Mouse (Mus musculus): Measurements from ENCODE around the gene Exoc3l. TPM values are rescaled to one million over a fixed set of nuclear protein-coding genes. Genes with fewer than 3 reads are reported as not detected.

The Exoc3l gene
- polyA plus RNA-seq, 1 experiment = 1.6 TPM

- WGBS = 34% methylated on average over 11 of the region's 11 CpGs
- DNase-seq (ENCODE audit: low read depth, low spot score) = no peak
Measured at GRCm38 (mm10) chr8:105270916-105271186, 25.1 kb downstream of the Exoc3l start.

GRCm38 (mm10) chr8:105270101-105270915 lies 25.6 kb downstream of the Exoc3l start:
- WGBS = 26% methylated on average over 39 of the region's 39 CpGs
- DNase-seq (ENCODE audit: low read depth, low spot score) = no peak

- 4% methylated on average over 42 of the region's 42 CpGs for whole genome bisulfite sequencing
- no peak for DNase-seq (ENCODE audit: low read depth, low spot score)
Measured at GRCm38 (mm10) chr8:105269461-105269947, 26.4 kb downstream of the Exoc3l start, which contains the start of gene Hsf4. TSS of gene Hsf4 (plus strand) at chr8:105269801.

GRCm38 (mm10) chr8:105269075-105269458 lies 26.8 kb downstream of the Exoc3l start:
- 45% methylated on average over 10 of the region's 10 CpGs for WGBS
- no peak for DNase-seq (ENCODE audit: low read depth, low spot score)

GRCm38 (mm10) chr8:105268342-105269074 lies 27.4 kb downstream of the Exoc3l start:
- DNase-seq (ENCODE audit: low read depth, low spot score) = no peak
- 78% methylated on average over 65 of the region's 65 CpGs for WGBS

- WGBS = 81% methylated on average over 13 of the region's 13 CpGs
- no peak for DNase-seq (ENCODE audit: low read depth, low spot score)
Measured at GRCm38 (mm10) chr8:105266775-105267174, 29.1 kb downstream of the Exoc3l start.

GRCm38 (mm10) chr8:105265128-105265527 lies 30.8 kb downstream of the Exoc3l start:
- 2% methylated on average over 10 of the region's 10 CpGs for WGBS

GRCm38 (mm10) chr8:105264024-105264982 lies 31.6 kb downstream of the Exoc3l start, which contains the start of the genes Tradd and Fbxl8:
TSS of gene Tradd (minus strand) at chr8:105264609.
TSS of gene Fbxl8 (plus strand) at chr8:105264648.
- DNase-seq (ENCODE audit: low read depth, low spot score) = no peak
- under 1% methylated on average over 54 of the region's 54 CpGs for WGBS

More at GRCm38 (mm10) chr8:105265128-105265527, 30.8 kb downstream of the Exoc3l start:
- DNase-seq (ENCODE audit: low read depth, low spot score) = no peak

GRCm38 (mm10) chr8:105263244-105263912 lies 32.5 kb downstream of the Exoc3l start:
- no peak for DNase-seq (ENCODE audit: low read depth, low spot score)
- WGBS = 27% methylated on average over 16 of the region's 16 CpGs

GRCm38 (mm10) chr8:105261326-105261980 lies 34.4 kb downstream of the Exoc3l start:
- WGBS = 84% methylated on average over 12 of the region's 12 CpGs
- DNase-seq (ENCODE audit: low read depth, low spot score) = no peak

- DNase-seq (ENCODE audit: low read depth, low spot score) = no peak
- WGBS = 82% methylated on average over 7 of the region's 7 CpGs
Measured at GRCm38 (mm10) chr8:105260371-105261099, 35.4 kb downstream of the Exoc3l start.

GRCm38 (mm10) chr8:105259721-105260320 lies 36.1 kb downstream of the Exoc3l start:
- 29% methylated on average over 30 of the region's 30 CpGs for WGBS
- no peak for DNase-seq (ENCODE audit: low read depth, low spot score)

- WGBS = 73% methylated on average over 55 of the region's 55 CpGs
- DNase-seq (ENCODE audit: low read depth, low spot score) = no peak
Measured at GRCm38 (mm10) chr8:105258911-105259720, 36.8 kb downstream of the Exoc3l start.

- WGBS = 88% methylated on average over 7 of the region's 7 CpGs
- DNase-seq (ENCODE audit: low read depth, low spot score) = no peak
Measured at GRCm38 (mm10) chr8:105257318-105258114, 38.4 kb downstream of the Exoc3l start.

GRCm38 (mm10) chr8:105254966-105255350 lies 40.9 kb downstream of the Exoc3l start, which contains the start of gene B3gnt9:
TSS of gene B3gnt9 (minus strand) at chr8:105255153.
- no peak for DNase-seq (ENCODE audit: low read depth, low spot score)
- WGBS = 2% methylated on average over 14 of the region's 14 CpGs

Data from large intestine, adult 2 months (tissue).